Mouse (Mus musculus) heart, embryonic 14.5 days (tissue): ENCODE results near the gene Fam221b. TPM values are rescaled to one million over a fixed set of nuclear protein-coding genes. Genes with fewer than 3 reads are reported as not detected.

Experiments
- ATAC-seq: fragments of 200-750 bp; cut with Nextera tagmentation; 2 replicates; pipeline ENCODE4 v1.8.0; 2017; ENCODE audit warnings: low read depth, moderate TSS enrichment; ENCODE audit not compliant: insufficient number of reproducible peaks, insufficient read depth, low FRiP score
- H3K27ac ChIP-seq, 2 experiments: fragments of 200-500 bp in 1 of 2; fragments of 300-500 bp in 1 of 2; sonication (generic) in 1 of 2; replicated peaks in 1 of 2; 2 replicates each; pipeline ENCODE4 v1.5.1; 2012 to 2014; ENCODE audit warnings: low read depth in 2 of 2, low read length in 2 of 2, control low read depth in 1 of 2, mild to moderate bottlenecking in 1 of 2, mixed read lengths in 1 of 2; ENCODE audit not compliant: control insufficient read depth in 1 of 2, insufficient read depth in 1 of 2
- H3K27me3 ChIP-seq: fragments of 300-500 bp; sonication (generic); 2 replicates; pipeline ENCODE4 v1.6.1; 2014; ENCODE audit warnings: mild to moderate bottlenecking, low read length, control low read depth; ENCODE audit not compliant: control insufficient read depth, insufficient read depth
- H3K36me3 ChIP-seq: fragments of 300-500 bp; sonication (generic); 2 replicates; pipeline ENCODE4 v1.6.1; 2014; ENCODE audit warnings: mild to moderate bottlenecking, control low read depth, low read length, mixed read lengths; ENCODE audit not compliant: control insufficient read depth, insufficient read depth
- H3K4me1 ChIP-seq, 2 experiments: fragments of 200-500 bp in 1 of 2; fragments of 300-500 bp in 1 of 2; sonication (generic) in 1 of 2; 2 replicates each; pipeline ENCODE4 v1.6.1; 2012 to 2014; ENCODE audit warnings: low read length in 2 of 2, control low read depth in 1 of 2, mixed read lengths in 1 of 2; ENCODE audit not compliant: control insufficient read depth in 2 of 2, insufficient read depth in 2 of 2
- H3K4me2 ChIP-seq: fragments of 300-500 bp; sonication (generic); 2 replicates; pipeline ENCODE4 v1.6.1; 2014; ENCODE audit warnings: mild to moderate bottlenecking, low read length
- H3K4me3 ChIP-seq, 2 experiments: fragments of 200-500 bp in 1 of 2; fragments of 300-500 bp in 1 of 2; sonication (generic) in 1 of 2; 2 replicates each; pipeline ENCODE4 v1.5.1; 2012 to 2014; ENCODE audit warnings: low read length in 2 of 2, mild to moderate bottlenecking in 2 of 2, control low read depth in 1 of 2, low read depth in 1 of 2, moderate library complexity in 1 of 2; ENCODE audit not compliant: control insufficient read depth in 1 of 2, insufficient read depth in 1 of 2
- H3K9ac ChIP-seq: fragments of 300-500 bp; sonication (generic); 2 replicates; pipeline ENCODE4 v1.6.1; 2014; ENCODE audit warnings: mild to moderate bottlenecking, low read length
- H3K9me3 ChIP-seq: fragments of 300-500 bp; sonication (generic); 2 replicates; pipeline ENCODE4 v1.6.1; 2016; ENCODE audit warnings: low read length, control low read depth; ENCODE audit not compliant: control insufficient read depth
- WGBS: fragments of 180-500 bp; shearing (Covaris S2); extraction: QIAGEN DNeasy Blood & Tissue Kit; methylation state at CpG from one replicate; pipeline ENCODE4 v1.1.7; 2014; 5-methylcytosine and 5-hydroxymethylcytosine counted together
- polyA plus RNA-seq: library from polyadenylated mRNA; unstranded; fragments of >200 nt; fragmentation: Nextera tagmentation; extraction: Ambion mirVana; gene quantifications from 2 replicates; pipeline ENCODE4 v1.2.1, GENCODE M21; 2014

Fam221b gene
- polyA plus RNA-seq, 1 experiment from 2014 or later = 3.9 TPM

DNA sequence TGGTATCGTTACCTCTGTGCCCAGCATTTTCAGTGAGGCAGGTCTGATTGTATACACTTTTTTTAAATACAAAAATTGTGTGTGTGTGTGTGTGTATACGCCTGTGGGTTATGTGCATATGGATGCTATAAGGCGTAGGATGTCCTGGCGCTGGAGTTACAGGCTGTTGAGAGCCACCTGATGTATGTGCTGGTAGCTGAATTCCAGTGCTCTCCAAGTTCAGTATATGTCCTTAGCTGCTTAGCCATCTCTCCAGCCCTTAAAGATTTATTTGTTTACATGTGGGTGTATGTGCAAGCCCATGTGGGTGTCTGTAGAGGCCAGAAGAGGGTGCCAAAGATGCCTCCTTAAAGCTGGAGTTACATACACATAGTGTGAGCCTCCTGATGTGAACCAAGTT is 11.8 kb downstream of the Fam221b start:
- Histone ChIP-seq H3K27me3 (peaks cover 7% of the 10 kb centered on the region), H3K9me3 (no peaks in the 10 kb centered on the region), H3K9ac (no peak overlapping the region), H3K4me3 (peak overlapping the region in 1 of 2 experiments; percentile 84; a peak in 2 of 4 replicates), H3K4me1 (peaks cover 2 to 17% of the 10 kb centered on the region in 2 experiments; a peak in 2 of 4 replicates), H3K36me3 (no peaks in the 10 kb centered on the region), H3K27ac (peak overlapping the region in 1 of 2 experiments; percentile 95; a peak in 1 of 4 replicates), H3K4me2 (peak overlapping the region; percentile 90)
- WGBS = 67% methylated on average over 4 of the region's 4 CpGs
- ATAC-seq = no peak

DNA sequence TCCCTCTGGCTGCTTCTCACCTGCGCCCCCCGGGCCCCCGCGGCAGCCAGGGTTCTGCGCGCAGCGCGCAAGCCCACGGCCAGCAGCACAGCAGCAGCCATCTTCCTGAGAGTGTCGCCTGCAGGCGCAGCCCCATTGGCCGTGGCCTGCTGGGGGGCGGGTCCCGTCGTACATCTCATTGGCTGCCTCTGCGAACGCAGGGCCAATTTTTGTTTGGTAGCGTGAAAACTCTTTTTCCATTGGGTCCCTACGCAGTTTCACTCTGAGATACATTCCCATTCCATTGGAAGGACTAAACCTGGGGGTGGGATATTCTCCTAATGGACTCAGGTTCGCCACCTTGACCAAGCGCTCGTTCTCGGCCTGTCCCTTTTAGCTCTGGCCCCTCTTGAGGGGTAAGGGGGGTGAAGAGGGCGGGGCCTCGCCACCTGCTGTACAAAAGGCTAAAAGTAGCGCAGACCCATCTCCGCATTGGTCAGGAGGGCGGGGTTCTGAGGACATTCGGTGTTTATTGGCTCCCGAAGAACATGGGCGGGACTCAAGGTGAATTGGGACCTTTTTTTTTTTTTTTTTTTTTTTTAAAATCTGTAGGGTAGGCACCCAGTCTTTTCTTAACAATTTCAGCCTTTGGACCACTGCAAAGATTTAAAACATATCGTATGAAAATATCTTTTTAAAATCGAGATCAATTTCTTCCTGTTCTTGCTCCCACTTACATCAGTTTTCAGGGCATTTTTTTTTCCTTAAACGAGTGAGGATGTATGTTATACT is 12.4 kb downstream of the Fam221b start, which contains the start of gene Hint2:
TSS of gene Hint2 (minus strand) at position 128 of the 771 bp plus-strand sequence.
- no peaks in the 10 kb centered on the region for H3K9me3 ChIP-seq
- H3K4me3 ChIP-seq = peak within 1 kb of the TSS; percentile 73 to 84
- H3K27me3 ChIP-seq = peaks cover 4% of the 10 kb centered on the region; the same call in 1 of the 2 replicates
- peak within 1 kb of the TSS; percentile 80 to 95 for H3K27ac ChIP-seq
- ATAC-seq = peak; percentile 93
- H3K4me2 ChIP-seq = peak within 1 kb of the TSS; percentile 90
- peaks cover 2 to 17% of the 10 kb centered on the region in 2 experiments; a peak in 2 of 4 replicates for H3K4me1 ChIP-seq
- 0 out of 2 replicates have a peak, but pooled peaks cover 2% of the 10 kb centered on the region for H3K36me3 ChIP-seq
- 1% methylated on average over 34 of the region's 34 CpGs for WGBS
- H3K9ac ChIP-seq = peak within 1 kb of the TSS; percentile 92

GRCm38 (mm10) chr4:43655656-43656338 is 13.1 kb downstream of the Fam221b start:
- peak overlapping the region; percentile 73 to 84 for H3K4me3 ChIP-seq
- peak overlapping the region; percentile 90 for H3K4me2 ChIP-seq
- H3K27me3 ChIP-seq = peaks cover 4% of the 10 kb centered on the region; the same call in 1 of the 2 replicates
- peak overlapping the region; percentile 92 for H3K9ac ChIP-seq
- H3K9me3 ChIP-seq = no peaks in the 10 kb centered on the region
- peak overlapping the region; percentile 80 to 95 for H3K27ac ChIP-seq
- WGBS = 5% methylated on average over 34 of the region's 34 CpGs
- H3K4me1 ChIP-seq = peaks cover 2 to 17% of the 10 kb centered on the region in 2 experiments; a peak in 2 of 4 replicates
- peak; percentile 22 for ATAC-seq
- H3K36me3 ChIP-seq = 0 out of 2 replicates have a peak, but pooled peaks cover 5% of the 10 kb centered on the region

- Histone ChIP-seq H3K27me3 (no peaks in the 10 kb centered on the region), H3K4me1 (peaks cover 2 to 17% of the 10 kb centered on the region in 2 experiments; a peak in 2 of 4 replicates), H3K4me2 (peak within 1 kb of the TSS; percentile 59), H3K36me3 (peaks cover 23% of the 10 kb centered on the region), H3K27ac (no peak within 1 kb of the TSS), H3K9me3 (peaks cover 9% of the 10 kb centered on the region), H3K9ac (peak within 1 kb of the TSS; percentile 28), H3K4me3 (peak within 1 kb of the TSS; percentile 22 to 25)
- ATAC-seq = no peak
- WGBS = 15% methylated on average over 24 of the region's 24 CpGs
Measured at GRCm38 (mm10) chr4:43653161-43654015, 15.6 kb downstream of the Fam221b start, which contains the start of gene Spag8. Spag8 (minus strand) TSS chr4:43653594.

DNA sequence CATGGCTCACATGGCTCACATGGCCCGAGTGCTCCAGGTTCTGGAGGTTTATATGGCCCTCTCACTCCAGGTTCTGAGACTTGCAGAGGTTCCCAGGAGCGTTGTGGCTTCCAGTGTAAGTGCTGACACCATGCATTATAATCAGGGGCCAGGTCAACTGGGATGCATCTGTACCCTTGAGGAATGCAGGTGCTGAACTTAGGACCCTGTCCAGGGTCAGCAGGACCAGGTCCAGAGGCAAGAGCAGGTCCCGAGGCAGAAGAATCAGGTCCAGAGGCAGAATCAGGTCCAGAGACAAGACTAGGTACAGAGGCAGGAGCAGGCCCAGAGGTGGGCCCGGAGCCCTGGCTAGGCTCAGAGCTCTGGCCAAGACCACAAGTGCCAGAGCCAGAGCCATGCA is 16.2 kb downstream of the Fam221b start:
- H3K4me3 ChIP-seq = no peak overlapping the region
- 87% methylated on average over 4 of the region's 4 CpGs for WGBS

DNA sequence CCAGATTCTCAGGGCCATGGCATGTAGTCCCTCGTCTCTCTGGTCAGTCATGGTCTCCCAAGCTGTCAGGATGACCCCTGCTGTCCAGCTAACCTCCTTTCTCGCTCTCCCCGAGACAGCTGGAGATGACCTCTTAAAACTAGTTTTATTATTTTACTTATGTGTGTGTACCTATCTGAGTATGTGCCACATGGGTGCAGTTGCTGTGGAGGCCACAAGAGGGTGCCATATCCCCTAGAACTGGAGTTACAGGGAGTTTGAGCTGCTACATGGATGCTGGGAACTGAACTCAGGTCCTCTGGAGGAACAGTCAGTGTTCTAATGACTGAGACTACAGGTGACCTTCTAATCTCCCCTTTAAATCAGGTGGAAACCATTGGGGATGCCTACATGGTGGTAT is 19.2 kb downstream of the Fam221b start:
- Histone ChIP-seq H3K36me3 (peaks cover 49% of the 10 kb centered on the region), H3K27me3 (no peaks in the 10 kb centered on the region), H3K4me2 (no peak overlapping the region), H3K4me3 (no peak overlapping the region), H3K9me3 (peaks cover 9% of the 10 kb centered on the region), H3K4me1 (0 out of 4 replicates have a peak, but pooled peaks cover 0 to 7% of the 10 kb centered on the region in 2 experiments), H3K9ac (no peak overlapping the region), H3K27ac (no peak overlapping the region)
- ATAC-seq = no peak
- WGBS = 96% methylated on average over 3 of the region's 3 CpGs

More for the DNA sequence above, 16.2 kb downstream of the Fam221b start:
- Histone ChIP-seq H3K27me3 (no peaks in the 10 kb centered on the region), H3K9me3 (peaks cover 9% of the 10 kb centered on the region), H3K36me3 (peaks cover 26% of the 10 kb centered on the region), H3K4me2 (peak overlapping the region; percentile 59; the same call in 1 of the 2 replicates), H3K9ac (no peak overlapping the region), H3K27ac (no peak overlapping the region), H3K4me1 (peaks cover 2 to 17% of the 10 kb centered on the region in 2 experiments; a peak in 2 of 4 replicates)
- ATAC-seq = no peak
